Mouse (Mus musculus): ENCODE data around the gene Fem1a.
A peak's percentile ranks its signal among the peaks of the same experiment; 100 is the strongest.
"Not testable (repeated sequence)": the region's sequence is repeated elsewhere in the genome, so short reads cannot be mapped to it uniquely, and the experiment has no call there.

The Fem1a gene

GRCm38 (mm10) chr17:56255429-56255828 is 1.2 kb upstream of the Fem1a start:
- DNase-seq (ENCODE audit: low spot score) = peak; percentile 73

DNA sequence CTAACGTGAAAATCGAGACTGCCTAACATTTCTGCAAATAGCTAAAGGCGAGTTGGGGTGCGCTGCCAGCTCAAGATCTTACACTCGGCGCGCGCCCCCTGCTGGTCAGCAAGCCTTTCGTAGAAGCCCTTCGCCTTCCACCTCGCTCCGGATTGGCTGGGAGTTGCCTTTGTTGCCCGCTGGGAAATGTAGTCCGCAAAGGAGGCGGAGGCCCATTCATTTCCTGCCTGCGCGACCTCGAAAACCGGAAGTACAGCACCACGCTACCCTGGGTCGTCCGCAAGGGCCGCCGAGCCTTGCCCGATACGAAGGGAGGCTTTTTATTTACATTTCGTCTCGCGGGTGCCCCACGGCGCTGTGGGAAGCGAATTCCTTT is 759 bp upstream of the Fem1a start:
- DNase-seq (ENCODE audit: low spot score) = peak; percentile 98

GRCm38 (mm10) chr17:56257181-56257894 is 728 bp downstream of the Fem1a start:
- DNase-seq (ENCODE audit: low spot score) = no peak

GRCm38 (mm10) chr17:56258269-56258668 is 1.7 kb downstream of the Fem1a start:
- DNase-seq (ENCODE audit: low spot score) = not testable (repeated sequence)

DNA sequence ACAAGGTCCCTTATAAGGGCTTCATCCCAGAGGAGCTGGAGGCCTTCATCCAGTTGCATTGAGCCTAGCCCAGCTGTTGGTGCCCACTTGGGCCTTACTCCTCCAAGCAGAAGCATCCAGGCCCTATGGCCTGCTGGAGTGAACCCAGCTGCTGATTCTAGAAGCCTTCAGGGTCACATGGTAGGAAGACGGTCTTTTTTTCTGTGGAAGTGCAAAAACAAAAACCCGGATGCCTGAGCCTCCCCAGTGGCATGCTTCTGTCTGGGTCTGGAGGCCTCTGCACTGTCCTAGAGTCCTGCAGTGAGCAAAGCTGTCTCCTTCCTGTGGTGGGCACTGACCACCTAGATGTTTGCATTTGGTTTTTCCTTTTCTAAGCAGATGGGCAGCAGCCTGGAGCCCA is 2.2 kb downstream of the Fem1a start:
- DNase-seq (ENCODE audit: low spot score) = not testable (repeated sequence)

GRCm38 (mm10) chr17:56259301-56260037 is 2.9 kb downstream of the Fem1a start:
- DNase-seq (ENCODE audit: low spot score) = no peak

DNA sequence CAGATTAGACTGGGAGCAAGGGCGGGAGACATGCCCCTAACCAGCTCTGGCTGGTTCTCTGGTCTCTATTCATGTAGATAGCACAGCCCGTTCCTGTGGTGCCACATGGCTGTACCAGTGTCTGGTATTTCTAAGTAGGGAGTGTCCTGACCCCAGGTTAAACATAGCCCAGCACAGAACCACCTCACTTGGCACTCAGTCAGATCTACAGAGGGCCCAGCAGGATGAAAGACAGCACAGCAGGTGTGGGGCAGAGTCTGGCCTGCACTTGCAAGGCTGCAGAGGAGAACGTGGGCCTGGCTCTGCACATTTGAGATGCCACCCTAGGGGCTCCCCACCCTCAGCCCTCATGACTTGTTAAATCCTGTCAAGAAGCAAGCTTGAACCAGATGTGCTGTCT is 4.6 kb downstream of the Fem1a start:
- no peak for DNase-seq (ENCODE audit: low spot score)

GRCm38 (mm10) chr17:56262645-56263094 is 6.1 kb downstream of the Fem1a start:
- DNase-seq (ENCODE audit: low spot score) = no peak

DNA sequence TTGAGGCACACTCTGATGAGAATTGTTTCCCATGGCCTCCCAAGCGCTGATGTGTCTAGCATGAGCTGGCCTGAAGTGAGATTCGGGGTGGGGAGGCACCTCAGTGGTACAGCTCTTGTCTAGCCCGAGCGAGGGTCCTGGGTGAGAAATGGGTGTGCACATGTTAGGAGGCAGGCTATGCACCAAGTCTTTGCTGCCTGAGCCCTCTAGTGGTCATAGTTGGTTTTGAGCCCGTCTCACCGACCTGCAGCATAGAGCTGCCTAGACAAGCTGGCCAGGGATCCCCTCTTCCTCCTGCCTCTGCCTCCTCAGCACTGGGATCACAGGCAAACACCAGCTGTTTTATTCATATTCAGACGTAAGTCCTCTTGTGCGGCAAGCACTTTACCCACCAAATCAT is 7.4 kb downstream of the Fem1a start:
- DNase-seq (ENCODE audit: low spot score) = peak; percentile 70

DNA sequence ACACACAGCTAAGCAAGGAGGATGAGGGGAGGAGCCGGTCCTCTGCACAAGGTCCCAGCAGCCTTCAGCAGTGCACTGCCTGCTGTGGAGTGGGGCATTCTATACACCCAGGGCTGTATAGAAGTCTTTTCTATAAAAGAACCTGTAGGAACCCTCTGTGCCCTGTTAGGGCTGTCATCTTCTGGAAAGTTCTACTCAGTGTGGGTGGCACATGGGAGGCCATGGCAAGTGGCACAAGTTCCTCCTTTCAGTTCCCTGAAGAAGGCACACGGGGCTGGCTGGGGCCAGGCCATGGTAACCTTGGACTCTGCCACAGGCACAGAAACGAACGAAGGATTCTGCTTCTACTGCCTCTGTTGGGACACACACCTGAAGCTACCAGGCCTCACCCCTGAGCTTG is 8.4 kb downstream of the Fem1a start:
- DNase-seq (ENCODE audit: low spot score) = no peak

DNA sequence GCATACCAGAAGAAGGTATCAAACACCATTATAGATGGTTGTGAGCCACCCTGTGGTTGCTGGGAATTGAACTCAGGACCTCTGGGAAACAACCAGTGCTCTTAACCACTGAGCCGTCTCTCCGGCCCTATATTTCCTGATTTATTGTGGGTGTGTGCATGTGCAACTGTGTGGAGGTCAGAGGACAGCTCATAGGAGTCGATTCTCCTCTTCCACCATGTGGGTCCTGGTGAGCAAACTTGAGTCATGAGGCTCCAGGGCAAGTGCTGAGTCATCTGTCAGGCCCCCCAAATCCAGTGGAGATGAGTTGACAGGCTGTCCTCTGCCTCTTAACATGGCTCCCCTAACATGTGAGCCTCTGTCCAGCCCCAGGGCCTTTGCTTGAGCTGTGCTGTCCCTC is 9.3 kb downstream of the Fem1a start:
- no peak for DNase-seq (ENCODE audit: low spot score)

GRCm38 (mm10) chr17:56266271-56266670 is 9.7 kb downstream of the Fem1a start:
- DNase-seq (ENCODE audit: low spot score) = peak; percentile 85

DNA sequence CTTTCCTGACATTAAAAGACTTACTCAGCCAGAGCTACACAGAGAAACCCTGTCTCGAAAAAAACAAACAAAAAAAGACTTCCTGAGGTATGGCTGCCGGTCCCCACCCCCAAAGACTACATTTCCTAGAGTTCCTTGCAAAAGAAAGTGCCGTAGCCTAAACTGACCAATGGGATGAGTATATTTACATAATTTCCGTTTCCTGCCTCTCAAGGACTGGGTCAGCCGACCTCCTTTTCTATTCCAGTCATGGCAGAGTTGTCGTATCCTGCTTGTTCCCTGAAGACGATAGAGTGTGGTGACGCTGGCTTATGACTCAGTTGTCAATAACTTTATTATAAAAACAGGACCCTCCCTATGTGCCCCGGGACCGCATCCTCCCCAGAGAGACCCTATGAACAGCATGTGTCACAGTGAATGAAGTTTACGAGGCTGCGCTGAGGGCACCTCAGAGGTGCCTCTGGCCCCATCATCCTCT is 12.6 kb downstream of the Fem1a start:
- DNase-seq (ENCODE audit: low spot score) = peak; percentile 77

- DNase-seq (ENCODE audit: low spot score) = no peak
These were observed 13.1 kb downstream of the Fem1a start for GRCm38 (mm10) chr17:56269741-56270140.

GRCm38 (mm10) chr17:56271609-56272253 is 15.1 kb downstream of the Fem1a start:
- no peak for DNase-seq (ENCODE audit: low spot score)

DNA sequence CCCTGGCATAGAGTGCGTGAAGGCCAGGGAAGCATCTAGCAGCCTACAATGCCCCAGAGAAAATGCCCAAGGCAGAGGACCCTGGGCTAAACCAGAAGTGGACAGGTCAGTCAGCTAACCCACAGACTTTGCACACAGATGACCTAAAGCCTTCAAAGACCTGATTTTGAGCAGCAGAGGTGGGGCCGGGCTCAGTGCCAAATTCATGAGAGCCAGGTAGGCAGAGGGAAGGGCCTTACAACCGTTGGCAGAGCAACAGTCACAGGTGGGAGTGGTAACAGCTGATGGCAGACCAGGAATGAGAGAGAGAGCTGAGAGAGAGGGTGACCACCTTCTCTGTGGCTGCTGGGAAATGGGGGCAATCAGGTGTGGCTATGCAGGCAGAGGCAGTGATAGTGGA is 16.0 kb downstream of the Fem1a start:
- DNase-seq (ENCODE audit: low spot score) = no peak

- no peak for DNase-seq (ENCODE audit: low spot score)
These were observed 16.9 kb downstream of the Fem1a start for GRCm38 (mm10) chr17:56273482-56273881.

DNA sequence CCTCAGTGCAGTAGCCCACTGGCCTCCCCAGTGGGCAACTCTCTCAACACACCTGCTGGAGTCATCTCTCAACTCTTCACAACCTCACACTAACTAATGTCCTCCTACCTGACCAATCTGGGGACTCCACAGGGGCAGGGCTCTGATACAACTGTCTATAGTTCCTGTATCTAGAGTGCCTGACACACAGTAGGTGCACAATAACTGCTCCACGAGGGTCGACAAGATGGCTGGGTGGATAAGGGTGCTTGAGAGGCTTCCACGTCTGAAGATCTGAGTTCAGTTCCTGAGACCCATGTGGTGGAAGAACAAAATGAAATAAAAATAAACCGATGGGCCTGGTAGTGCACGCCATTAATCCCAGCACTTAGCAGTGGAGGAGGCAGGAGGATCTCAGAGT is 17.4 kb downstream of the Fem1a start:
- no peak for DNase-seq (ENCODE audit: low spot score)

DNA sequence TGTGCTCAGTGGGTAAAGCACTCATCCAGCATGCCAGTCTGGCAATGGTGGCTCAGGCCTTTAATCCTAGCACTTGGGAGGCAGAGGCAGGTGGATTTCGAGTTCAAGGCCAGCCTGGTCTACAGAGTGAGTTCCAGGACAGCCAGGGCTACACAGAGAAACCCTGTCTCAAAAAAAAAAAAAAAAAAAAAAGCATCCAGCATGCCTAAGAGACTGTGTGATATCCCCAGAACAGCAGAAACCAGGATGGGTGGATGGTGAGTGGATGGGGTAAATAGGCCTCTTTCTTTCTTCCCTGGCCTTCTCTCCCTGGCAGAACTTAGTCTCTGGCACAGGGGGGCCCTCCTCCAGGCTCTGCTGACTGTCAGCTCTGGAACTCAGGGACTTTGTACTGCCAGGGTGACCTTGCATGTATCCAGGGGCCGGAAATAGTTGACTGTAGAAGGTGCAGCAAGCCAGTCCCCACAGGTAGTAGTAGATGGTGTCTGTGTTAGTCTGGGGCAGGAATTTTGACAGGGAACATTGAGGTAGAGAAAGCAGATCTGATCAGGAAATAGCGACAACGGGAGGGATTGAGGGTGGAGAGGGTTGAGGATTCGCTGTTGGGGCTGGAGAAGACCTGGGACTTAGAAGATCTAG is 19.4 kb downstream of the Fem1a start:
- DNase-seq (ENCODE audit: low spot score) = no peak

GRCm38 (mm10) chr17:56276643-56277566 is 20.3 kb downstream of the Fem1a start, which contains the start of gene Ticam1:
Gene Ticam1 (minus strand): TSS chr17:56276786.
- peak; percentile 80 for DNase-seq (ENCODE audit: low spot score)

DNA sequence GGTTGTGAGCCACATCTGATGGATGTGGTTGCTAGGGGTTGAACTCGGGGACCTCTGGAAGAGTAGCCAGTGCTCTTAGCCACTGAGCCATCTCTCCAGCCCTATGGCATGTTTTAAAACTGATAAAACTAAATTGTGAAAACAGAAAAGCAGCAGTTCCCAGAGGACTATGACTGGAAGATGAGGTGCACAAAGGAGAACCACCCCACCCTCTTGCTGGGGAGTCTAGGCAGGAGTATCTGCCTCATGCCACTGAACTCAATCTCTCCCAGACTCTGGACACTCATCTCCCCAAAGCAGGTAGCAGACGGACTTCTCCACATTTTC is 20.9 kb downstream of the Fem1a start:
- DNase-seq (ENCODE audit: low spot score) = no peak

Data from left cerebral cortex, adult 11 months (tissue).